Mouse (Mus musculus): ENCODE data around the gene Traip. TPM values are rescaled to one million over a fixed set of nuclear protein-coding genes. Genes with fewer than 3 reads are reported as not detected.
A peak's percentile ranks its signal among the peaks of the same experiment; 100 is the strongest.

The Traip gene
- total RNA-seq (2021), result 1 to 10 TPM; 6.7 to 7.2 TPM
- long read RNA-seq, experiment 1, transcript Traip-201 (15 exons, 2,706 nt), result major isoform, 9 of 11 reads
- long read RNA-seq, experiment 1, partial matches to known transcripts, result 0 of 11 reads
- long read RNA-seq, experiment 1, other reads (novel, unspliced or antisense), result 2 of 11 reads
- long read RNA-seq, experiment 2, partial matches to known transcripts, result 1 of 8 reads
- long read RNA-seq, experiment 2, other reads (novel, unspliced or antisense), result 5 of 8 reads

GRCm38 (mm10) chr9:107949922-107950235, at the start of gene Traip:
TSS of gene Traip (plus strand) at chr9:107950136.
- DNase-seq (ENCODE audit: low spot score in 2 of 2), result no peak

GRCm38 (mm10) chr9:107900840-107901626, 48.9 kb upstream of the Traip start:
- DNase-seq (ENCODE audit: low spot score in 2 of 2), result peak in 1 of 2 experiments; percentile 57

- DNase-seq (ENCODE audit: low spot score in 2 of 2), result no peak
Measured at GRCm38 (mm10) chr9:107901627-107901914, 48.4 kb upstream of the Traip start.

GRCm38 (mm10) chr9:107904726-107905125, 45.2 kb upstream of the Traip start:
- peak; percentile 77 to 84 for DNase-seq (ENCODE audit: low spot score in 2 of 2)

GRCm38 (mm10) chr9:107906252-107906966, 43.5 kb upstream of the Traip start, which contains the start of gene Mst1r:
TSS of gene Mst1r (plus strand) at chr9:107906873.
- peak; percentile 70 to 85 for DNase-seq (ENCODE audit: low spot score in 2 of 2)

- DNase-seq (ENCODE audit: low spot score in 2 of 2), result no peak
Measured at GRCm38 (mm10) chr9:107906967-107907800, 42.8 kb upstream of the Traip start.

GRCm38 (mm10) chr9:107907801-107908120, 42.2 kb upstream of the Traip start:
- no peak for DNase-seq (ENCODE audit: low spot score in 2 of 2)

- peak in 1 of 2 experiments; percentile 34 for DNase-seq (ENCODE audit: low spot score in 2 of 2)
Measured at GRCm38 (mm10) chr9:107908410-107909158, 41.4 kb upstream of the Traip start.

- no peak for DNase-seq (ENCODE audit: low spot score in 2 of 2)
Measured at GRCm38 (mm10) chr9:107910025-107910769, 39.7 kb upstream of the Traip start.

GRCm38 (mm10) chr9:107914764-107915420, 35.0 kb upstream of the Traip start:
- DNase-seq (ENCODE audit: low spot score in 2 of 2), result no peak

GRCm38 (mm10) chr9:107917895-107918608, 31.9 kb upstream of the Traip start:
- DNase-seq (ENCODE audit: low spot score in 2 of 2), result no peak

GRCm38 (mm10) chr9:107918884-107919283, 31.1 kb upstream of the Traip start:
- no peak for DNase-seq (ENCODE audit: low spot score in 2 of 2)

- DNase-seq (ENCODE audit: low spot score in 2 of 2), result no peak
Measured at GRCm38 (mm10) chr9:107919441-107919840, 30.5 kb upstream of the Traip start.

GRCm38 (mm10) chr9:107923021-107923420, 26.9 kb upstream of the Traip start:
- peak in 1 of 2 experiments; percentile 43 for DNase-seq (ENCODE audit: low spot score in 2 of 2)

- peak in 1 of 2 experiments; percentile 26 for DNase-seq (ENCODE audit: low spot score in 2 of 2)
Measured at GRCm38 (mm10) chr9:107923956-107924355, 26.0 kb upstream of the Traip start.

- no peak for DNase-seq (ENCODE audit: low spot score in 2 of 2)
Measured at GRCm38 (mm10) chr9:107925251-107925650, 24.7 kb upstream of the Traip start.

- DNase-seq (ENCODE audit: low spot score in 2 of 2), result no peak
Measured at GRCm38 (mm10) chr9:107926920-107927420, 23.0 kb upstream of the Traip start.

- no peak for DNase-seq (ENCODE audit: low spot score in 2 of 2)
Measured at GRCm38 (mm10) chr9:107927749-107928148, 22.2 kb upstream of the Traip start.

GRCm38 (mm10) chr9:107928169-107928568, 21.8 kb upstream of the Traip start, which contains the start of gene Actl11:
TSS of gene Actl11 (plus strand) at chr9:107928469.
- DNase-seq (ENCODE audit: low spot score in 2 of 2), result no peak
